Mouse (Mus musculus): ENCODE data around the gene Scgb2b7.
"Not testable (repeated sequence)": the region's sequence is repeated elsewhere in the genome, so short reads cannot be mapped to it uniquely, and the experiment has no call there.

The Scgb2b7 gene

GRCm38 (mm10) chr7:31705657-31706056, at the start of gene Scgb2b7:
TSS of gene Scgb2b7 (minus strand) at chr7:31705757.
- in situ Hi-C loops (cut with MboI; ENCODE audit: low sequenced_read_pairs): not testable (repeated sequence)

GRCm38 (mm10) chr7:31712365-31712764, 6.8 kb upstream of the Scgb2b7 start, which contains the start of gene Scgb1b7:
TSS of gene Scgb1b7 (plus strand) at chr7:31712665.
- in situ Hi-C loops (cut with MboI; ENCODE audit: low sequenced_read_pairs): not testable (repeated sequence)

Data from CH12F3 (cell line).